Mouse (Mus musculus) limb, embryonic 14.5 days (tissue): Measurements from ENCODE around the gene Neurod2. TPM values are rescaled to one million over a fixed set of nuclear protein-coding genes. Genes with fewer than 3 reads are reported as not detected.

Experiments used
- ATAC-seq: fragments of 200-750 bp; cut with Nextera tagmentation; 2 replicates; pipeline ENCODE4 v1.8.0; 2017; ENCODE audit warnings: low read depth, moderate number of reproducible peaks, moderate TSS enrichment; ENCODE audit not compliant: low FRiP score
- DNase-seq: peaks from one replicate; pipeline ENCODE4 v3.0.0-alpha.2; 2015; ENCODE audit warnings: low spot score
- H3K27ac ChIP-seq: fragments of 300-500 bp; sonication (generic); replicated peaks from 2 replicates; pipeline ENCODE4 v1.5.1; 2014; ENCODE audit warnings: low read depth, mild to moderate bottlenecking, low read length, moderate library complexity, mixed read lengths
- H3K27me3 ChIP-seq: fragments of 300-500 bp; sonication (generic); 2 replicates; pipeline ENCODE4 v1.6.1; 2014; ENCODE audit warnings: low read length, mixed read lengths; ENCODE audit not compliant: control insufficient read depth, insufficient read depth
- H3K36me3 ChIP-seq: fragments of 300-500 bp; sonication (generic); 2 replicates; pipeline ENCODE4 v1.6.1; 2014; ENCODE audit warnings: mild to moderate bottlenecking, low read length, moderate library complexity, mixed read lengths; ENCODE audit not compliant: control insufficient read depth, insufficient read depth
- H3K4me1 ChIP-seq: fragments of 300-500 bp; sonication (generic); 2 replicates; pipeline ENCODE4 v1.6.1; 2014; ENCODE audit warnings: antibody characterized with exemption, low read length, mixed read lengths; ENCODE audit not compliant: control insufficient read depth, insufficient read depth
- H3K4me2 ChIP-seq: fragments of 300-500 bp; sonication (generic); replicated peaks from 2 replicates; pipeline ENCODE4 v1.6.1; 2014; ENCODE audit warnings: low read depth, mild to moderate bottlenecking, low read length, moderate library complexity; ENCODE audit not compliant: severe bottlenecking
- H3K4me3 ChIP-seq: fragments of 300-500 bp; sonication (generic); replicated peaks from 2 replicates; pipeline ENCODE4 v1.5.1; 2014; ENCODE audit warnings: low read length
- H3K9ac ChIP-seq: fragments of 300-500 bp; sonication (generic); 2 replicates; pipeline ENCODE4 v1.6.1; 2014; ENCODE audit warnings: mild to moderate bottlenecking, low read depth, low read length, moderate library complexity; ENCODE audit not compliant: severe bottlenecking
- H3K9me3 ChIP-seq: fragments of 300-500 bp; sonication (generic); 2 replicates; pipeline ENCODE4 v1.6.1; 2016; ENCODE audit warnings: low read length; ENCODE audit not compliant: control insufficient read depth
- POLR2A ChIP-seq: fragments of 200-500 bp; IDR thresholded peaks from 2 replicates; pipeline ENCODE4 v1.8.0; 2012; ENCODE audit warnings: inconsistent platforms, mild to moderate bottlenecking, moderate library complexity, borderline replicate concordance; ENCODE audit not compliant: insufficient read depth, insufficient read length; ENCODE audit errors: extremely low read depth
- WGBS: fragments of 180-500 bp; shearing (Covaris S2); extraction: QIAGEN DNeasy Blood & Tissue Kit; methylation state at CpG from one replicate; pipeline ENCODE4 v1.1.7; 2014; 5-methylcytosine and 5-hydroxymethylcytosine counted together
- polyA plus RNA-seq, 2 experiments: library from polyadenylated mRNA; depleted of rRNA in 1 of 2; stranded (reverse) in 1 of 2; unstranded in 1 of 2; fragments of >200 nt; fragmentation: Nextera tagmentation in 1 of 2; extraction: Ambion mirVana in 1 of 2; gene quantifications; 2 replicates each; pipeline versions ENCODE4 v1.2.1 to v1.2.3; 2012 to 2014

The Neurod2 gene
- polyA plus RNA-seq, 2 experiments, result 0.52 TPM; not detected in 1

DNA sequence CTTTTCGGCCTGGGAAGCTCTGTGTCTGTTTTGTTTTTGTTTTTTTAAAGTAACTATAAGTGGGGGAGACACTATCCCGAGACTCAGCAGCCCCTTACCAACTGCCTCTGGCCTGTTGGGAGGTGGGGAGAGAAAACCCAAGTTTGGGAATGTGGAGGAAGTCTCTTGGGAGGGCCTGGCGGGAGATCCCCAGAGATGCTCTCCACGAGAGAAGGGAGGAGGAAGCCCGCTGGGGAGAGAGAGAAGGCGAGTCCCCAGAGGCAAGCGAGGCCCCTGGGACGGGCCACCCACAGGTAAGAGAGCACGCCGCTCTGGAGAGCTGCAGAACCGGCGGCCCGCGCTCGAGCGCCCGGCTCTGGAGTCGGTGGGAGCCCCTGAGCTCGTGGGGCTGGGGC, 2.7 kb downstream of the Neurod2 start:
- under 1% methylated on average over 19 of the region's 19 CpGs for WGBS
- H3K4me2 ChIP-seq, result no peak overlapping the region
- no peak overlapping the region for H3K9ac ChIP-seq
- no peak for TF ChIP-seq POLR2A
- H3K4me3 ChIP-seq, result no peak overlapping the region
- H3K27me3 ChIP-seq, result peaks cover 99% of the 10 kb centered on the region
- DNase-seq (no peak), ATAC-seq (no peak)
- peaks cover 5% of the 10 kb centered on the region; the same call in 1 of the 2 replicates for H3K4me1 ChIP-seq
- no peaks in the 10 kb centered on the region for H3K9me3 ChIP-seq
- no peak overlapping the region for H3K27ac ChIP-seq
- H3K36me3 ChIP-seq, result no peaks in the 10 kb centered on the region

DNA sequence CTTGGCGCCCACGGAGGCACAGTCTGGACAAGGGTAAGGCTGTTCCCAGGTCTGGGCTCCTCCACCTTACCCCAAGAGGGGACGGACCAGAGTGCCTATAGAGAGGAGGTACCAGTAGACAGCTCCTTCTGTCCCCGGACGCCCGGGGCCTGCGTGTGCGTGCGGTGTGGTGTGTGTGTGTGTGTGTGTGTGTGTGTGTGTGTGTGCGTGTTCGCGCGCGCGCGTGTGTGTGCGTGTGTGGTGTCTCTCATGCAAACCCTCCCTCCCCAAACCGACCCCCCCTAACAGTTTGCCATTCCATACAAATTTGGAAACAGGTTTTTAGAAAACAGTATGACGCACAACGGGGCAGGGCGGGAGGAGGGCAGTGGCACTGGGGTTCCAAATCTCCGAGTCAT, 3.6 kb downstream of the Neurod2 start:
- no peak for TF ChIP-seq POLR2A
- ATAC-seq, result no peak

DNA sequence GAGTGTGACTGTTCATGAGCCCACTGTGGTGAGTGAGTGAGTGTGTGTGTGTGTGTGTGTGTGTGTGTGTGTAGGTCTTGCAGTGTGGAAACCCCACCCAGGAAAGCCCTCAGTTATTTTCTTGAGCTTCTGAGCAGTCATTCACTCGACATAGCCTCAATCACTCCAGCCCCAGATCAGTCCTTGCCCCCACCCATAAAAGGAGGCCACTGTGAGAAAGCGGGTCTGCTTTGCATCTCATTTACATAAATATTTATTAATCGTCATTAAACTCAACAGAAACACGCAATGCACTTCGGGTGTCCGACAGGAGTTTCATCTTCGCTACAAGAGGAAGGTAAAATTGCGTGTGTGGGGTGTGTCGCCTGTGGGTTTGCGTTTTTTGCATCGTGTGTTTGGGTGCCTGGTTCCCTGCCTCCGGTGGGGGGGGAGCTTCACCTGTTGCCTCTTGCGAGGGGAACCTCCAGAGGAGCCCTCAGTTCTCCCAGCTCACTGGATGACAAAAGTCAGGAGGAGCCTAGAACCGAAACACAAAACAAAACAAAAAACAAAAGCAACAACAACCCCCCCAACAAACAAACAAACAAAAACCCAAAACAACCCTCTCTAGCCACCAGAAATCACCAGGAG, 4.1 kb downstream of the Neurod2 start:
- 4% methylated on average over 14 of the region's 14 CpGs for WGBS
- Histone ChIP-seq H3K4me1 (peaks cover 5% of the 10 kb centered on the region; the same call in 1 of the 2 replicates), H3K4me2 (no peak overlapping the region), H3K27me3 (peaks cover 99% of the 10 kb centered on the region), H3K36me3 (no peaks in the 10 kb centered on the region), H3K4me3 (no peak overlapping the region), H3K27ac (no peak overlapping the region), H3K9ac (no peak overlapping the region), H3K9me3 (no peaks in the 10 kb centered on the region)
- no peak for TF ChIP-seq POLR2A
- DNase-seq (no peak), ATAC-seq (no peak)

More for the DNA sequence above, 3.6 kb downstream of the Neurod2 start:
- Histone ChIP-seq H3K9me3 (no peaks in the 10 kb centered on the region), H3K4me3 (no peak overlapping the region), H3K27me3 (peaks cover 99% of the 10 kb centered on the region), H3K27ac (no peak overlapping the region), H3K4me1 (peaks cover 5% of the 10 kb centered on the region; the same call in 1 of the 2 replicates), H3K36me3 (no peaks in the 10 kb centered on the region), H3K9ac (no peak overlapping the region), H3K4me2 (no peak overlapping the region)
- WGBS, result 2% methylated on average over 14 of the region's 22 CpGs
- no peak for DNase-seq

DNA sequence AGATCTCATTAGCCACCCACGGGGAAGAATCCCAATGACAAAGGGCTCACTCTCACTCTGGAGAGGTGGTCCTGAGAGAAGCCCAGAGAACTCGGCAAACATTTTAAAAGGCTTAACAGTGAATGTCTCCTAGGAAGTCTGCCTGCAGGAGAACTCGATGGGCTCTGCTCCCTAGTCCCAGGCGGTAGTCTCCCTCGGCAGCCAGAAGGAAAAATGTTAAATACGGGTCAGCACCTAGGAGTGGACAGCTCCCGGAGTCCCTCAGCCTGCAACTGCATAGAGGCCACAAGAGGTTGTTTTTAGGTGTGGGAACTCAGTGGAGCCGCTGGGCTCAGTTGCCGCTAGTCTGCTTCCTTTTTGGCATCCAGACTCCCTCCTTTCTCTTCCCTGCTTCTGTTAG, 5.5 kb downstream of the Neurod2 start:
- Histone ChIP-seq H3K9me3 (no peaks in the 10 kb centered on the region), H3K27me3 (peaks cover 98% of the 10 kb centered on the region), H3K4me2 (no peak overlapping the region), H3K27ac (no peak overlapping the region), H3K4me1 (peaks cover 5% of the 10 kb centered on the region; the same call in 1 of the 2 replicates), H3K4me3 (no peak overlapping the region), H3K9ac (no peak overlapping the region), H3K36me3 (no peaks in the 10 kb centered on the region)
- no peak for TF ChIP-seq POLR2A
- ATAC-seq (no peak), DNase-seq (peak; percentile 39)
- 2% methylated on average over 9 of the region's 9 CpGs for WGBS

DNA sequence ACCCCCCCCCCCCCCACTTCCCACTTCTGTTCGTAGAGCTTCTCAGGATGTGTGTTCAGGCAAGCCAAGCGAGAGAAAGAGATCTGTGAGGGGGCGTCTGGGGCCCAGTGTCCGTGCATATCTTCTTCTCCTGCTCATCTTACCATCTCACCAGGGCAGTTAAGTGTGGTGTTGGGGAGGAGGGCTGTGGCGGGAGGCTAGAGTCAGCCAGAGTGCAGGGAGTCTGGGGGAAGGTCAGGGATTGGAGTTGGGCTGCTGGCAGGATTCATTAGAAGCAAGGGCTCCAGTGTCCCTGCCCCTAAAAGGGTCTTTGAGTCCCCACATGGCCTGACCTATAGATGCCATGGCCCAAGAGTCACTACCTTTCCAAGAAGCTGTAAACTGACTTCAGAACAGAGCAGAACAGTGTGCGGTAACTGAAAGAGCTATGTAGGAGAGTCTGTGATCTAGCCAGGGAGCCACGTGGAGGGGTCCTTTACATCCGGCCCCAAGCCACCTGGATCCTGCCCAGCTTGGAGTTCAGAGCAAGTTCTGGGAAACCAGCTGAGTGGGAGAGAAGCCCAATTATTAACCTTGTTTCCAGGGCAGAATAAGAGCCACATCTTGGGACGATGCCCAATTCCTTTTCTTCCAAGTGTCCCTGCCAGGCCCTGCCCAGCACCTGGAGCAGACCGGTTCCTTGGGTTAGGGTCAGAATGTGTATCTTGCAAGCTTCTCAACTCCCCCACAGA, 6.1 kb downstream of the Neurod2 start:
- DNase-seq, result no peak
- Histone ChIP-seq H3K36me3 (no peaks in the 10 kb centered on the region), H3K9me3 (no peaks in the 10 kb centered on the region), H3K9ac (no peak overlapping the region), H3K4me2 (no peak overlapping the region), H3K27ac (no peak overlapping the region), H3K4me1 (peaks cover 5% of the 10 kb centered on the region; the same call in 1 of the 2 replicates), H3K4me3 (no peak overlapping the region), H3K27me3 (peaks cover 98% of the 10 kb centered on the region)
- TF ChIP-seq POLR2A, result no peak
- ATAC-seq, result no peak
- WGBS, result 5% methylated on average over 10 of the region's 10 CpGs
